Mouse (Mus musculus): ENCODE measurements around the gene Pld4. TPM values are rescaled to one million over a fixed set of nuclear protein-coding genes. Genes with fewer than 3 reads are reported as not detected.

Pld4 gene
- 5.2 and 5.7 TPM in 2 replicates for polyA plus RNA-seq (2016; fragmentation: Nextera tagmentation; extraction: Ambion mirVana)

GRCm38 (mm10) chr12:112760154-112760926 is at the start of gene Pld4:
Pld4 (plus strand) TSS chr12:112760655.
- WGBS = 44% methylated on average over 4 of the region's 4 CpGs
- no peak within 1 kb of the TSS for H3K4me3 ChIP-seq
- H3K27me3 ChIP-seq (ENCODE audit: insufficient read depth, poor library complexity, severe bottlenecking) = no peaks in the 10 kb centered on the region
- H3K36me3 ChIP-seq = no peaks in the 10 kb centered on the region
- peak within 1 kb of the TSS; percentile 36; the same call in 1 of the 2 replicates for H3K27ac ChIP-seq
- H3K9me3 ChIP-seq = no peaks in the 10 kb centered on the region
- DNase-seq (ENCODE audit: low spot score) = no peak
- peaks cover 7% of the 10 kb centered on the region for H3K4me1 ChIP-seq (replicated peaks)

DNA sequence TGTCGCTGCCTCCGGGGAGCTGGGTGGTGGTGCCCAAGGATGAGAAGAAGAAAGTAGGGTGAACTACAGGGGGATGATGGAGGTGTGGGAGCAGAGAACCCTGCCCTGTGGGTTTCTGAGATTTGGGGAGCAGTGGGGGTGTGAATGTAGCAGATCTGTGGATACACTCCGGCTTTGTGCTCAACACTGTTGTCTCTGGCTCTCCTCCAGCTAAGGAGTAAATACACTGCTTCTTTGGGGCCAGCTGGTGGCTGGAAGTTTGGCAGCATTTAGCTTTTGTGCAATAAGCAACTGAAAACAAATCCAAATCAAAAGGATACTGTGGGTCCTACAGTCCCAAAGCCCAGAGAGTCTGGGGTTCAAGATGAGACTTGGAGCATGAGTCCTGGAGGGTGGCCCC is 46.5 kb upstream of the Pld4 start:
- Histone ChIP-seq H3K4me1 (replicated peaks) (no peaks in the 10 kb centered on the region), H3K9me3 (no peaks in the 10 kb centered on the region), H3K36me3 (no peaks in the 10 kb centered on the region), H3K27ac (no peak overlapping the region), H3K27me3 (ENCODE audit: insufficient read depth, poor library complexity, severe bottlenecking) (peaks cover 9% of the 10 kb centered on the region), H3K4me3 (no peak overlapping the region)
- DNase-seq (ENCODE audit: low spot score) = no peak
- 76% methylated on average over 3 of the region's 3 CpGs for WGBS

- peak; percentile 57 for DNase-seq (ENCODE audit: low spot score)
- H3K9me3 ChIP-seq = no peaks in the 10 kb centered on the region
- peaks cover 32% of the 10 kb centered on the region for H3K27me3 ChIP-seq (ENCODE audit: insufficient read depth, poor library complexity, severe bottlenecking)
- no peaks in the 10 kb centered on the region for H3K36me3 ChIP-seq
- no peak overlapping the region for H3K27ac ChIP-seq
- H3K4me3 ChIP-seq = no peak overlapping the region
- 32% methylated on average over 7 of the region's 7 CpGs for WGBS
- peaks cover 12% of the 10 kb centered on the region for H3K4me1 ChIP-seq (replicated peaks)
Observed at GRCm38 (mm10) chr12:112717140-112717539, 43.3 kb upstream of the Pld4 start.

DNA sequence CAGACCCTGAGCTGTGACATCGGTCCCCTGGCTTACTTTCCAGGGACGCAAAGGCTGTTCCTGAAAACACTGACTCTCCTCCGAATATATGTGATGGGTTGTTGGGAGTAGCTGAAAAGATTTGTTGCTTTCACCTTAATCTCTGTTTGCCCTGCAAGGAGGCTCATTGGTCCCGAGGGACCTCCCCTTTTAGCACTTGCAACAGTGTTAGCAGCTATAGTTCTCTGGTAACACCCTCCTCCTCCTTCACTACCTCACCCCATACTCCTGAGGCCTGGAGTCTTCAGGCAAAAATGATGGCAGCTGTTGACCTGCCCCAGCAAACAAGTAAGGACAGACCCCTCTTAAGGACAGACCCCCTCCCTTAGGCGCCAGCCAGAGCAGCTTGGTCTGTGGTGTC is 41.5 kb upstream of the Pld4 start:
- peaks cover 50% of the 10 kb centered on the region for H3K27me3 ChIP-seq (ENCODE audit: insufficient read depth, poor library complexity, severe bottlenecking)
- no peaks in the 10 kb centered on the region for H3K9me3 ChIP-seq
- H3K4me3 ChIP-seq = no peak overlapping the region
- H3K27ac ChIP-seq = no peak overlapping the region
- no peak for DNase-seq (ENCODE audit: low spot score)
- no peaks in the 10 kb centered on the region for H3K36me3 ChIP-seq
- 65% methylated on average over 5 of the region's 5 CpGs for WGBS
- peaks cover 25% of the 10 kb centered on the region for H3K4me1 ChIP-seq (replicated peaks)

- WGBS = 68% methylated on average over 6 of the region's 6 CpGs
- H3K36me3 ChIP-seq = no peaks in the 10 kb centered on the region
- H3K4me3 ChIP-seq = peak within 1 kb of the TSS; percentile 87
- peaks cover 52% of the 10 kb centered on the region for H3K27me3 ChIP-seq (ENCODE audit: insufficient read depth, poor library complexity, severe bottlenecking)
- DNase-seq (ENCODE audit: low spot score) = no peak
- H3K9me3 ChIP-seq = no peaks in the 10 kb centered on the region
- H3K4me1 ChIP-seq (replicated peaks) = peaks cover 29% of the 10 kb centered on the region
- peak within 1 kb of the TSS; percentile 84; the same call in 1 of the 2 replicates for H3K27ac ChIP-seq
Observed at GRCm38 (mm10) chr12:112720216-112720615, 40.2 kb upstream of the Pld4 start, which contains the start of gene Cep170b. Cep170b (plus strand) TSS chr12:112720455.

DNA sequence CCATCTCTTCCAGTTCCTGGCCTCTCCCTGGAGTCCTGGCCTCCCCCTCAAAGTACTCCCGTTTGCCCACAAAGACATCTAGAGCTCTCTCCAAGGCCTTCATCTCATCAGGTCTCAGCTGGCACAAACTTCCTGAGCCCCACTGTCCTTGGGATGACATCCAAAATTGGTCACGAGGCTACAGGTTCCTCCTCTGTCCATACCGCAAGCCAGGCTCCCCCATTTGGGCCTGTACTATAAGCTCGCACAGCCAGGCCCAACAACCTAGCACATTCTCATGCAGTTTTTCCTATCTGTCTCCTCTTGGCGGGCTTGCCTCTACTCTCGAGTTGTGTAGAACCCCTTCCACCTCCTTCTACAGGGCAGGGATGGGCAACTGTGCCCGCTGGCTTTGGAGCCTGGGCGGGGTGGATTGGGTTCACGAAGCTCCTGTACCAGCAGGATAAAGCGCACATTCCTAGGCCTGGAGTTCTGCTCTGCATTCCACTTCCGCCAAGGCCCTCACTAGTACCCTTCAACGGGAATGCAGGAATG is 39.5 kb upstream of the Pld4 start:
- 34% methylated on average over 12 of the region's 12 CpGs for WGBS
- no peak for DNase-seq (ENCODE audit: low spot score)
- Histone ChIP-seq H3K4me3 (peak overlapping the region; percentile 87), H3K36me3 (no peaks in the 10 kb centered on the region), H3K4me1 (replicated peaks) (peaks cover 29% of the 10 kb centered on the region), H3K27ac (peak overlapping the region; percentile 84; the same call in 1 of the 2 replicates), H3K9me3 (no peaks in the 10 kb centered on the region), H3K27me3 (ENCODE audit: insufficient read depth, poor library complexity, severe bottlenecking) (peaks cover 52% of the 10 kb centered on the region)

DNA sequence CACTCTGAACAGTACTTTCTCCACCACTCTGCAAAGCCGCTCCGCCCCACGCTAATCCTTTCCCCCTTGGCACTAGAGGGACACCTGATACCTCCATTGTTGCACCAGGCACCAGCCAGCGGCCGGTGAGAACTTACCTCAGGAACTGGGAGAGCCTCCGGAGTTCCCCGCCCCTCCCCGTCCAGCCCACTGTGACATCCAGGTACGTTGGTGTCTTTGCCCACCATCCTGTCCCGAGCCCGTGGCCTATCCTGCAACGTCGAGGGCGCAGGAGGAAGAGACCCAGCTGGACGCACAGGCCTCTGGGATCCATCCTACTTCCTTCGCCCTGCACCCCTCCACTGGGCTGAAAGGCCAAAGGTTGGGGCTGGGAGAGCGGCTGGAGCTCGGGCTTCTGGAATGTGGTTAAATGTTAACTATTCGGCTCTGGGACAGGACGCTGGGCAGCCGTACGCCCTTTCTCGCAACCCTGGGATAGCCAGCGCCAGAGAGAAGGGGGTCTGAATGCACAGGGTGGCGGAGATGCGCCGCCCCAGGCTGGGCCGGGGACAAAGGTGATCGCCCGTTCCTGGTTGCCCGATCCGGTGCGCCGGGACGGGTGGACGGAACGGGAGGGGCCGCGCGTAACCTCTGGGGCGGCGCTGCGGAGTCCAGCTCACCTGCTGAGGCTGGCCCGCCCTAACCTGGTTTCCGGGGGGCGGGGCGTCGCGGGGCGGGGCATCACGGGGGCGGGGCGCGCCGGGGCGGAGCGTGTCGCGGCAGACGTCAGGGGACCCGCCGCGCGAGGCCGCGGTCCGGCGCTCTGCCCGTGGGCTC is 38.8 kb upstream of the Pld4 start:
- Histone ChIP-seq H3K27ac (peak overlapping the region; percentile 84), H3K4me3 (peak overlapping the region; percentile 87), H3K27me3 (ENCODE audit: insufficient read depth, poor library complexity, severe bottlenecking) (peaks cover 52% of the 10 kb centered on the region), H3K4me1 (replicated peaks) (peaks cover 29% of the 10 kb centered on the region), H3K9me3 (no peaks in the 10 kb centered on the region), H3K36me3 (0 out of 2 replicates have a peak, but pooled peaks cover 2% of the 10 kb centered on the region)
- WGBS = 1% methylated on average over 54 of the region's 69 CpGs
- peak; percentile 69 for DNase-seq (ENCODE audit: low spot score)

DNA sequence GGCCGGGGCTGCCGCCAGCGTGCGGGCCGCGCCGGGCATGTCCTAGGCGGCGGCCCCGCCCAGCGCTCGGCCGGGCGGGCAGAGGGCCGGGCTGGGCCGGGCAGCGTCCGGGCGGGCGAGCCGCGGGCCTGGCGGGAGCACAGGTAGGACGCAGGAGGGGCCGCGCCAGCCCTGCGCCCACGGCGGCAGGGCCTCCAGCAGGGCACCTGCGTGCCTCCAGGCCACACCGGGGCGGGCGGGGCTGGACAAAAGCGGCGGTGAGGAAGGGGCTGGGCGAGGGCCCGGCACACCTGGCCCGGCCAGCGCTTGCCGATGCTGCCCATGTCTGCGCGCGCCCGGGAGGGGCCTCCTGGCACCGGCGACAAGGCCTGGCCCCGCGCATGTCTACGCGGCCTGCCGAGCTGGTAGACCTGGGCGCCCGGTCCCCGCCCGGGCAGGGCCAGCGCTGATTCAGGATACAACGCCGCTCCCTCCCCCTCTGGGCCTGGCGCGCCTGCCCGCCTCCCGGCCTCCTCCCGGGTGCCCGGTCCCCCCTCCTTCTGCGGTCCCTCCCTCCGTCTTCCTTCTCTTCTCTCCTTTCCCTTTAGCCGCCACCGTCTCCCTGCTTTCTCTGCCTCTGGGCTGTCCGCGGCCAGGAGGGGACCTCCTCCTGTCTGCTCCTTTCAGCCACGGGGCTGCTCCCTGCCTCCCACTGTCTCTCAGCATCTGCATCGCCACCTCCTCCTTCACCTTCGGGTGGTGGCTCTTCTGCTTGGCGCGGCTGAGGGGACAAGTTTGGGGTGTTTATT is 38.0 kb upstream of the Pld4 start:
- peaks cover 29% of the 10 kb centered on the region for H3K4me1 ChIP-seq (replicated peaks)
- H3K27ac ChIP-seq = peak overlapping the region; percentile 84
- 0 out of 2 replicates have a peak, but pooled peaks cover 4% of the 10 kb centered on the region for H3K36me3 ChIP-seq
- H3K9me3 ChIP-seq = no peaks in the 10 kb centered on the region
- peak overlapping the region; percentile 87 for H3K4me3 ChIP-seq
- WGBS = under 1% methylated on average over 74 of the region's 75 CpGs
- H3K27me3 ChIP-seq (ENCODE audit: insufficient read depth, poor library complexity, severe bottlenecking) = peaks cover 52% of the 10 kb centered on the region
- peak; percentile 47 for DNase-seq (ENCODE audit: low spot score)

- peaks cover 29% of the 10 kb centered on the region for H3K4me1 ChIP-seq (replicated peaks)
- H3K9me3 ChIP-seq = no peaks in the 10 kb centered on the region
- 11% methylated on average over 5 of the region's 5 CpGs for WGBS
- 0 out of 2 replicates have a peak, but pooled peaks cover 4% of the 10 kb centered on the region for H3K36me3 ChIP-seq
- H3K27me3 ChIP-seq (ENCODE audit: insufficient read depth, poor library complexity, severe bottlenecking) = peaks cover 52% of the 10 kb centered on the region
- DNase-seq (ENCODE audit: low spot score) = no peak
- peak overlapping the region; percentile 87 for H3K4me3 ChIP-seq
- H3K27ac ChIP-seq = peak overlapping the region; percentile 84
Observed at GRCm38 (mm10) chr12:112723028-112723330, 37.5 kb upstream of the Pld4 start.

GRCm38 (mm10) chr12:112723445-112723844 is 37.0 kb upstream of the Pld4 start:
- no peaks in the 10 kb centered on the region for H3K9me3 ChIP-seq
- peak overlapping the region; percentile 87; the same call in 1 of the 2 replicates for H3K4me3 ChIP-seq

GRCm38 (mm10) chr12:112724077-112724805 is 36.2 kb upstream of the Pld4 start:
- WGBS = 78% methylated on average over 11 of the region's 11 CpGs
- peaks cover 49% of the 10 kb centered on the region for H3K27me3 ChIP-seq (ENCODE audit: insufficient read depth, poor library complexity, severe bottlenecking)

More at GRCm38 (mm10) chr12:112723445-112723844, 37.0 kb upstream of the Pld4 start:
- no peak overlapping the region for H3K27ac ChIP-seq
- H3K4me1 ChIP-seq (replicated peaks) = peaks cover 29% of the 10 kb centered on the region
- no peak for DNase-seq (ENCODE audit: low spot score)
- H3K27me3 ChIP-seq (ENCODE audit: insufficient read depth, poor library complexity, severe bottlenecking) = peaks cover 52% of the 10 kb centered on the region
- 82% methylated on average over 6 of the region's 6 CpGs for WGBS
- 0 out of 2 replicates have a peak, but pooled peaks cover 4% of the 10 kb centered on the region for H3K36me3 ChIP-seq

More at GRCm38 (mm10) chr12:112724077-112724805, 36.2 kb upstream of the Pld4 start:
- peaks cover 29% of the 10 kb centered on the region for H3K4me1 ChIP-seq (replicated peaks)
- no peak overlapping the region for H3K27ac ChIP-seq
- H3K9me3 ChIP-seq = no peaks in the 10 kb centered on the region
- H3K4me3 ChIP-seq = no peak overlapping the region
- DNase-seq (ENCODE audit: low spot score) = peak; percentile 81
- 0 out of 2 replicates have a peak, but pooled peaks cover 4% of the 10 kb centered on the region for H3K36me3 ChIP-seq
